Mouse (Mus musculus) CH12.LX (cell line): Measurements from ENCODE around the gene Ecpas.

Source experiments
- CTCF ChIP-seq, 2 experiments: IDR thresholded peaks in 1 of 2; conservative IDR thresholded peaks in 1 of 2; 2 replicates each; pipeline ENCODE4 v1.5.1; 2011 to 2012; ENCODE audit warnings: low read depth in 2 of 2, low read length in 2 of 2, improper control_type of control experiment in 1 of 2, inconsistent platforms in 1 of 2, mild to moderate bottlenecking in 1 of 2, moderate library complexity in 1 of 2
- ELF1 ChIP-seq: IDR thresholded peaks from 2 replicates; pipeline ENCODE4 v1.6.1; 2014; ENCODE audit warnings: low read depth, mild to moderate bottlenecking, inconsistent platforms, low read length, improper control_type of control experiment
- KAT2A ChIP-seq: IDR thresholded peaks from 2 replicates; pipeline ENCODE4 v1.6.1; 2012; ENCODE audit warnings: low read length, improper control_type of control experiment, inconsistent platforms; ENCODE audit not compliant: insufficient replicate concordance
- MAX ChIP-seq: IDR thresholded peaks from 2 replicates; pipeline ENCODE4 v1.6.1; 2011; ENCODE audit warnings: low read length, improper control_type of control experiment
- MYC ChIP-seq: IDR thresholded peaks from 2 replicates; pipeline ENCODE4 v1.6.1; 2011; ENCODE audit warnings: low read depth, mild to moderate bottlenecking, improper control_type of control experiment, low read length
- POLR2A ChIP-seq: IDR thresholded peaks from 2 replicates; pipeline ENCODE4 v1.6.1; 2011; ENCODE audit warnings: low read depth, mild to moderate bottlenecking, improper control_type of control experiment, low read length

GRCm38 (mm10) chr4:58825921-58826320, 86.6 kb downstream of the Ecpas start:
- no peak for TF ChIP-seq MAX
- TF ChIP-seq KAT2A: no peak
- TF ChIP-seq CTCF (conservative IDR thresholded peaks at IDR 0.05 in 1 of 2, IDR thresholded peaks at IDR 0.05 in 1 of 2; ENCODE audit: low read depth in 2 of 2, low read length in 2 of 2): no peak
- TF ChIP-seq POLR2A: no peak
- no peak for TF ChIP-seq ELF1
- TF ChIP-seq MYC: no peak
